Mouse (Mus musculus): Measurements from ENCODE around the gene Osbpl3. TPM values are rescaled to one million over a fixed set of nuclear protein-coding genes. Genes with fewer than 3 reads are reported as not detected.

Gene Osbpl3
- total and polyA plus RNA-seq, 3 experiments, result 12.8 to 26.5 (median 25.4) TPM

DNA sequence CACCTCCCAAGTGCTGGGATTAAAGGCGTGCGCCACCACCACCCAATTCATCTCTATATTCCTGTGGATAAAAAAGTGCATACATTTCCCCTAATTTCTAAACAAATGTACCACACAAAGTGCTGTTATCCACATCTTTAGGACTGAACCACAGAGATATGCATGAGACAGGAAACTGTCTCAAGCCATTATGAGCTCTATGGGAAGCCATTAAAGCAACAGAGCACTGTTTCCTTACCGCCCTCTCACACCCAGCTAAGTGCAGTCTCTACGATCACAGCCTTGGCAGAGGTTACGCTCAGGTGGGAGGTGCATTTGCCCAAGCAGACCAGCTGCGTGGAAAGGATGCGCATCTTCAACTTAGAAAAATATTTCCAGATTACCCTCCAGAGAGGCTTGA, 26.7 kb downstream of the Osbpl3 start:
- Histone ChIP-seq H3K27me3 (ENCODE audit: control insufficient read depth, insufficient read depth, low read length) (no peaks in the 10 kb centered on the region), H3K27ac (no peak overlapping the region), H3K9ac (ENCODE audit: low read depth, low read length) (no peak overlapping the region), H3K79me2 (replicated peaks; ENCODE audit: control insufficient read depth, insufficient read depth, low read length) (no peaks in the 10 kb centered on the region; the same call in 1 of the 2 replicates), H3K4me3 (no peak overlapping the region), H3K36me3 (ENCODE audit: control insufficient read depth, insufficient read depth, low read length) (no peaks in the 10 kb centered on the region), H3K4me1 (ENCODE audit: control insufficient read depth, insufficient read depth, low read length) (no peaks in the 10 kb centered on the region)
- DNase-seq, result no peak
- WGBS, result 88% methylated on average over 7 of the region's 7 CpGs
- no peak for TF ChIP-seq POLR2A (IDR thresholded peaks at IDR 0.05; ENCODE audit: insufficient read depth, low read depth, low read length)
- TF ChIP-seq CTCF (IDR thresholded peaks at IDR 0.05), result no peak
- no peak for TF ChIP-seq EP300 (IDR thresholded peaks at IDR 0.05; ENCODE audit: insufficient read depth, low read depth, low read length)
- intact Hi-C loops (cut with DNase I), result no loop called here

DNA sequence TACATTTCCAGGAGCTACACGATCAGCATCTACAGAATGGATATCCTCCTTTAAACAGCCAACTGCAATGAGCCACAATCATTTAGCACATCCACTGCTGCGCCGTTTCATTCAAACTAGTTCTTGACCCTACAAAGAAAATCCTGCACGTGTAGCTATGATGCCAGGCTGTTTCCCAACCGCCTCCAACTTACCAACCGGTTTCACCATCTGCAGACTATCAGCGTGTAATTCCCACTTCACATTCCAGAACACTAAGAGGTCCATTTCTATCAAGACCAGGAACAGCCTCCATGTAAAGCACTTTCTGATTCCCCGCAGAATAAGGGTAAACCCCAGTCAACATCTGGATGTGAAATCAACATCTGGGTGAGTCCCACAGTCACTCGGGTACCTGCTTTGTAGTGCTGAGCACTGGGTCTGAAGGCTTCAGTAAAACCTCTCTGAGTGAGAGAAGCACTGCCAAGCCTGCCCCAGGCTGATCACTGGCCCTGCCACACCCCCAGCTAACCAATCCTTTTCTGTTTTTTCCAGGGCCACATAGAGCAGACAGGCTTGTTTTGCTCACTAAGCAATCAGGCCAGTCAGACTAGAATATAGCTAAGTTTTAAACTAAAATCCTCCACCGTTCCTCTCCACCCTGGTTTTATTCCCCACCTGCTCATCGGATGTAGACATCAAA, 28.8 kb downstream of the Osbpl3 start:
- TF ChIP-seq CTCF (IDR thresholded peaks at IDR 0.05), result no peak
- TF ChIP-seq POLR2A (IDR thresholded peaks at IDR 0.05; ENCODE audit: insufficient read depth, low read depth, low read length), result no peak
- no peak for TF ChIP-seq EP300 (IDR thresholded peaks at IDR 0.05; ENCODE audit: insufficient read depth, low read depth, low read length)
- Histone ChIP-seq H3K79me2 (replicated peaks; ENCODE audit: control insufficient read depth, insufficient read depth, low read length) (no peaks in the 10 kb centered on the region; the same call in 1 of the 2 replicates), H3K9ac (ENCODE audit: low read depth, low read length) (no peak overlapping the region), H3K36me3 (ENCODE audit: control insufficient read depth, insufficient read depth, low read length) (no peaks in the 10 kb centered on the region), H3K4me3 (no peak overlapping the region), H3K27ac (peak overlapping the region; percentile 23), H3K27me3 (ENCODE audit: control insufficient read depth, insufficient read depth, low read length) (no peaks in the 10 kb centered on the region), H3K4me1 (ENCODE audit: control insufficient read depth, insufficient read depth, low read length) (no peaks in the 10 kb centered on the region)
- WGBS, result 77% methylated on average over 11 of the region's 11 CpGs
- no peak for DNase-seq
- intact Hi-C loops (cut with DNase I), result no loop called here

DNA sequence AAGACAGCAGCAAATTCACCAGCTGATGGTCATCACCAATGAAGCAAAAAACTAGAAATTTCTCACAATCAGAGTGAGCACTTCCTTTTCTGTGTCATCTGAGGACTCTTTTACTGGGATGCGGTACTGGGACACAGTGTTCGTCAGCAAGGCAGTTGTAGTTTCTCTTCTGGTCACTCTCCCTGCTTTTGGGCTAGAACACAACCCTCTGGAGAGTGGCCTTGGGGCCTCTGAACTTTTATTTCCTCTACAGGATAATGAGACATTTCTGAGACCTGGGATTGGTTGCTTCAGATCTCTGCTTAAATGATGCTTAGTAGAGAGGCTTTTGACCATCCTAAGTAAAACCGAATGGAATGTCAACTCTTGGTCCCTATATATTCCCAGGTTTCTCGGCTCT, 29.4 kb downstream of the Osbpl3 start:
- TF ChIP-seq EP300 (IDR thresholded peaks at IDR 0.05; ENCODE audit: insufficient read depth, low read depth, low read length) (no peak), CTCF (IDR thresholded peaks at IDR 0.05) (no peak), POLR2A (IDR thresholded peaks at IDR 0.05; ENCODE audit: insufficient read depth, low read depth, low read length) (no peak)
- Histone ChIP-seq H3K9ac (ENCODE audit: low read depth, low read length) (no peak overlapping the region), H3K27me3 (ENCODE audit: control insufficient read depth, insufficient read depth, low read length) (no peaks in the 10 kb centered on the region), H3K27ac (no peak overlapping the region), H3K4me1 (ENCODE audit: control insufficient read depth, insufficient read depth, low read length) (no peaks in the 10 kb centered on the region), H3K36me3 (ENCODE audit: control insufficient read depth, insufficient read depth, low read length) (no peaks in the 10 kb centered on the region), H3K4me3 (no peak overlapping the region), H3K79me2 (replicated peaks; ENCODE audit: control insufficient read depth, insufficient read depth, low read length) (no peaks in the 10 kb centered on the region; the same call in 1 of the 2 replicates)
- DNase-seq, result no peak
- intact Hi-C loops (cut with DNase I), result no loop called here
- 79% methylated on average over 4 of the region's 4 CpGs for WGBS

GRCm38 (mm10) chr6:50424271-50424670, 31.7 kb downstream of the Osbpl3 start:
- Histone ChIP-seq H3K79me2 (replicated peaks; ENCODE audit: control insufficient read depth, insufficient read depth, low read length) (no peaks in the 10 kb centered on the region; the same call in 1 of the 2 replicates), H3K27me3 (ENCODE audit: control insufficient read depth, insufficient read depth, low read length) (no peaks in the 10 kb centered on the region), H3K4me1 (ENCODE audit: control insufficient read depth, insufficient read depth, low read length) (no peaks in the 10 kb centered on the region), H3K4me3 (no peak overlapping the region), H3K36me3 (ENCODE audit: control insufficient read depth, insufficient read depth, low read length) (peaks cover 2% of the 10 kb centered on the region), H3K9ac (ENCODE audit: low read depth, low read length) (no peak overlapping the region), H3K27ac (no peak overlapping the region)
- TF ChIP-seq EP300 (IDR thresholded peaks at IDR 0.05; ENCODE audit: insufficient read depth, low read depth, low read length) (no peak), CTCF (IDR thresholded peaks at IDR 0.05) (no peak), POLR2A (IDR thresholded peaks at IDR 0.05; ENCODE audit: insufficient read depth, low read depth, low read length) (no peak)
- DNase-seq, result no peak
- 72% methylated on average over 4 of the region's 4 CpGs for WGBS
- intact Hi-C loops (cut with DNase I), result no loop called here

GRCm38 (mm10) chr6:50420413-50420812, 35.6 kb downstream of the Osbpl3 start:
- Histone ChIP-seq H3K4me3 (no peak overlapping the region), H3K4me1 (ENCODE audit: control insufficient read depth, insufficient read depth, low read length) (no peaks in the 10 kb centered on the region), H3K27me3 (ENCODE audit: control insufficient read depth, insufficient read depth, low read length) (no peaks in the 10 kb centered on the region), H3K9ac (ENCODE audit: low read depth, low read length) (no peak overlapping the region), H3K27ac (no peak overlapping the region), H3K79me2 (replicated peaks; ENCODE audit: control insufficient read depth, insufficient read depth, low read length) (no peaks in the 10 kb centered on the region; the same call in 1 of the 2 replicates), H3K36me3 (ENCODE audit: control insufficient read depth, insufficient read depth, low read length) (peaks cover 3% of the 10 kb centered on the region)
- WGBS, result 86% methylated on average over 2 of the region's 2 CpGs
- TF ChIP-seq CTCF (IDR thresholded peaks at IDR 0.05), result no peak
- no peak for TF ChIP-seq EP300 (IDR thresholded peaks at IDR 0.05; ENCODE audit: insufficient read depth, low read depth, low read length)
- TF ChIP-seq POLR2A (IDR thresholded peaks at IDR 0.05; ENCODE audit: insufficient read depth, low read depth, low read length), result no peak
- DNase-seq, result no peak
- intact Hi-C loops (cut with DNase I), result no loop called here

DNA sequence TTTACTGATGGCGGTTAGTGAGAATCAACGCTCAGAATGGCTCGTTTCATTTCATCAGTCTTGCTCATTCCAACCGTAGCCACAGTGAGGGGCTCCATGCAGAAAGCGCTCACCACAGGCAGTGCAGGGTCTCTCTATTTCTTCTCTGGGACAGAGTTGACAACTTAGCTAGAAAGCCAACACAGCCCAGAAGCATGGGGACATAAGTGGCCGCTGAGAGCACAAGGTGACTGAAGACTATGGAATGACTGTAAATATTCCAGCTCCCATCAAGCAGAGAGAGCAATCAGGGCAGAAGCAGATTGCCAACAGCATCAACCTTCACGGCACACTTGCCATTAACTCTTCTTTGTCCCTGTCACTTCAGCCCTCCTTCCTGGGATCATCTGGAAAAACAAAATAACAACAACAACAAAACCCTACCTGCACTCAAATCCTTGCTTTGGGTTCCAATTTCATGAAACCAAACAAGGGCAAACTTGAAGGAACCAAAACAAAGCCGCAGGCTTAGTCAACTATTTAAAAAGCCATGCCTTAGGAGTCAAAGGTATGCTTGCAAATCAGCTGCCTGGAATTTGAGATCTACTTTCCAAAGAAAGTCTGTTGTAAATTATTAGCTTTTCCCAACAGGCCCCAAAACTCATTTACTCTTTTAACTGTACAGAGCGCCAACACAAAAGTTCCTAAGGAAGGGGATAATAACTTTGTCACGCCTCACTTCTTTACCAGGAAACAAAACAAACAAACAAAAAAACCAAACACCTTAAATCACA, 36.3 kb downstream of the Osbpl3 start:
- no peak for TF ChIP-seq CTCF (IDR thresholded peaks at IDR 0.05)
- TF ChIP-seq POLR2A (IDR thresholded peaks at IDR 0.05; ENCODE audit: insufficient read depth, low read depth, low read length), result no peak
- TF ChIP-seq EP300 (IDR thresholded peaks at IDR 0.05; ENCODE audit: insufficient read depth, low read depth, low read length), result no peak
- intact Hi-C loops (cut with DNase I), result no loop called here
- Histone ChIP-seq H3K36me3 (ENCODE audit: control insufficient read depth, insufficient read depth, low read length) (peaks cover 7% of the 10 kb centered on the region), H3K4me3 (no peak overlapping the region), H3K27me3 (ENCODE audit: control insufficient read depth, insufficient read depth, low read length) (no peaks in the 10 kb centered on the region), H3K79me2 (replicated peaks; ENCODE audit: control insufficient read depth, insufficient read depth, low read length) (no peaks in the 10 kb centered on the region; the same call in 1 of the 2 replicates), H3K9ac (ENCODE audit: low read depth, low read length) (no peak overlapping the region), H3K4me1 (ENCODE audit: control insufficient read depth, insufficient read depth, low read length) (peaks cover 3% of the 10 kb centered on the region), H3K27ac (no peak overlapping the region)
- WGBS, result 86% methylated on average over 10 of the region's 10 CpGs
- DNase-seq, result no peak
